Mouse (Mus musculus) liver, adult 2 months (tissue): ENCODE measurements around the gene Mrps6.

Experiments
- CTCF ChIP-seq: fragments of 200-500 bp; IDR thresholded peaks from 2 replicates; pipeline ENCODE4 v1.5.1; 2011; ENCODE audit warnings: low read depth, low read length, control low read depth
- POLR2A ChIP-seq: fragments of 200-500 bp; IDR thresholded peaks from 2 replicates; pipeline ENCODE4 v1.6.1; 2011; ENCODE audit warnings: low read length, control low read depth; ENCODE audit not compliant: insufficient read depth; ENCODE audit errors: extremely low read depth

DNA sequence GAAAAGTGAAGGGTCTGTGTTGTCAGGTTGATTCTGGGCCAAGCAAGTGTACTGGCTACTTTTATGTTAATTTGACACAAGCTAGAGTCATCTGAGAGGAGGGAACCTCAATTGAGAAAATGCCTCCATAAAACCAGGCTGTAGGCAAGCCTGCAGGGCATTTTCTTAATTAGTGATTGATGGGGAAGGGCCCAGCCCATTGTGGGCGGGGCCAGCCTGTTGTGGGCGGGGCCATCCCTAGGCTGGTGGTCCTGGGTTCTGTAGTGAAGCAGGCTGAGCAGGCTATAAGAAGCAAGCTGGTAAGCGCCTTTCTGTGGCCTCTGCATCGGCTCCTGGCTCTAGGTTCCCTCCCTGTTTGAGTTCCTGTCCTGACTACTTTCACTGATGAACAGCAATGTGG, 69.2 kb downstream of the Mrps6 start:
- TF ChIP-seq CTCF (no peak), POLR2A (no peak)
